Mouse (Mus musculus): ENCODE measurements at regions not wholly inside any gene's neighbourhood (a gene's known extent, or its start where the extent isn't known, plus 50 kb on each side); places are given as distances from the start of the nearest gene placed in this dataset.

DNA sequence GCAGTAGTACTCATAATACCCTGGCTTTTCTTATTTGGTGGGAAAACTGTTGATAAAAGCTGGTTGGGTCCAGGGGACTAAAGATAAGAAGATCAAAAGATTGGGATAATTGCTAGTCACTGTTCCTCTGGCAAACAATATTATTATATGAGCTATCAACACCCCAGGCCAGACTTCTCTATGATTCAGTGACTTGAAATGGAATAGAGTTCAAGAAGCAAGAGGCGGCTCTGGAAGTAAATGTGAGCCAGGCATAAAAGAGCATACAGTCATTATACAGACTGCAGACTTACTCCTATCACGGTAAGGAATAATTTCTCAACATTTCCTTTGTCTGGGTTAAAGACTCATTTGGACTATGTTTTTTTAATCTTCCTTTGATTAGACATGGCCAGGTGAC, 278.5 kb upstream of the Acvr2a start:
- no peaks in the 10 kb centered on the region for H3K9me3 ChIP-seq (ENCODE audit: control insufficient read depth, low read length)
- H3K36me3 ChIP-seq (ENCODE audit: control insufficient read depth, insufficient read depth, low read length) = no peaks in the 10 kb centered on the region
- no peak for ATAC-seq (replicated peaks; ENCODE audit: low FRiP score)
- WGBS = 81% methylated on average over 2 of the region's 2 CpGs
- H3K4me3 ChIP-seq (ENCODE audit: low read depth, low read length) = no peak overlapping the region
- H3K4me2 ChIP-seq = no peak overlapping the region
- H3K4me1 ChIP-seq (replicated peaks; ENCODE audit: control insufficient read depth, insufficient read depth, low read length) = no peaks in the 10 kb centered on the region
- no peak overlapping the region for H3K27ac ChIP-seq (ENCODE audit: low read depth, low read length)
- no peak for DNase-seq (ENCODE audit: low spot score)
- H3K27me3 ChIP-seq (replicated peaks; ENCODE audit: control insufficient read depth, insufficient read depth, low read length) = no peaks in the 10 kb centered on the region
- no peak overlapping the region for H3K9ac ChIP-seq (ENCODE audit: low read depth, low read length)

DNA sequence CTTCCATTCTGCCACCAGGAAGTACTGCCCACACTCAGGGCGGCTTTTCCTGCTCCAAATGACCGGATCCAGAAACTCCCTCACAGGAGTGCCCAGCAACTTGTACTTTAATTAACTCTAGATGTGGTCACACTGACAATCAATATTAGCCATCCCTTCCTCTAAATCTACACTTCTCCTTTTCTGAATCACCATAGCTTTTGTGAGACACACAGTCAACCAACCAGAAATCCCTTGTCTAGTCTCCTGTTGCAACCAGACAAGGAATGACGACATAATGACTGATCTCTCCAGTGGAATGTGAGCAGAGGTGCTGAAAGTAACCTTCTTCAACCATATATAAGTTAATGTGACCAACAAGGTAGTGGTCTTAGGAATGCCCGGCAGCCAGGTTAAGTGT, 277.0 kb upstream of the Acvr2a start:
- Histone ChIP-seq H3K27me3 (replicated peaks; ENCODE audit: control insufficient read depth, insufficient read depth, low read length) (no peaks in the 10 kb centered on the region), H3K4me3 (ENCODE audit: low read depth, low read length) (no peak overlapping the region), H3K4me2 (no peak overlapping the region), H3K9me3 (ENCODE audit: control insufficient read depth, low read length) (no peaks in the 10 kb centered on the region), H3K36me3 (ENCODE audit: control insufficient read depth, insufficient read depth, low read length) (no peaks in the 10 kb centered on the region), H3K4me1 (replicated peaks; ENCODE audit: control insufficient read depth, insufficient read depth, low read length) (no peaks in the 10 kb centered on the region), H3K9ac (ENCODE audit: low read depth, low read length) (no peak overlapping the region), H3K27ac (ENCODE audit: low read depth, low read length) (no peak overlapping the region)
- 59% methylated on average over 4 of the region's 4 CpGs for WGBS
- DNase-seq (ENCODE audit: low spot score) (no peak), ATAC-seq (replicated peaks; ENCODE audit: low FRiP score) (no peak)

DNA sequence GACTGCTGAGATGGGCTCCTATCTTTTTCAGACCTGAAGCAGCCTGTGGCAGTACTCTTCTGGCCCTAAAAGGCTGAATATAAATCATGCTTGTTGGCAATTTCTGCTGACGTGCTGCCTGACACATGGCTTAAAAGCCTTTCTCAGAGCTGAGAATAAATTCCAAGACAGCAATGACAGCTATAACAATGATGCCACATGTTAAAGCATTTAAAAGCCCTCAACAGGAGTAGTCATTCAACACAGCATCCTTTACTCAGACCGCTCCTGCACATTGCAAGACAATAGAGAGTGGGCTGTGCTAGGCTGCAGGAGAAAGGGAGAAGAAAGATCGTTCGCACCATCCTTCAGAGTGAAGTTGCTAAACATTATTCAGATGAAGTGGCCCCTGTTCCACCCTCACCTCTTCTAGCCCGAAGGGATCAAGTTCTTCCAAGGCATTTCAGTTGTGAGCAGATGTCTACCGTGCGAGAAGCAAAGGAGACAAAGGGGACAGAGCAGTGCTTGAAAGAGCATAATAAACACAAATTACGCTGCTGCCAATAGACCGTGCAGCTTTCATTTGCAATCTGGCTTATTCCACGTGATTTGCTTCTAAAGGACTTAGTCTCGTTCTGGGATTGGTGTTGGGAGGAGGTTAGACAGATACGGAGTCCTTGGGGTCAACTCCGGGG, 275.1 kb upstream of the Acvr2a start:
- H3K9me3 ChIP-seq (ENCODE audit: control insufficient read depth, low read length) = no peaks in the 10 kb centered on the region
- ATAC-seq (replicated peaks; ENCODE audit: low FRiP score) (no peak), DNase-seq (ENCODE audit: low spot score) (no peak)
- H3K9ac ChIP-seq (ENCODE audit: low read depth, low read length) = no peak overlapping the region
- H3K36me3 ChIP-seq (ENCODE audit: control insufficient read depth, insufficient read depth, low read length) = no peaks in the 10 kb centered on the region
- H3K4me3 ChIP-seq (ENCODE audit: low read depth, low read length) = no peak overlapping the region
- no peak overlapping the region for H3K27ac ChIP-seq (ENCODE audit: low read depth, low read length)
- whole genome bisulfite sequencing = 79% methylated on average over 13 of the region's 13 CpGs
- H3K4me1 ChIP-seq (replicated peaks; ENCODE audit: control insufficient read depth, insufficient read depth, low read length) = no peaks in the 10 kb centered on the region
- no peaks in the 10 kb centered on the region for H3K27me3 ChIP-seq (replicated peaks; ENCODE audit: control insufficient read depth, insufficient read depth, low read length)
- no peak overlapping the region for H3K4me2 ChIP-seq

DNA sequence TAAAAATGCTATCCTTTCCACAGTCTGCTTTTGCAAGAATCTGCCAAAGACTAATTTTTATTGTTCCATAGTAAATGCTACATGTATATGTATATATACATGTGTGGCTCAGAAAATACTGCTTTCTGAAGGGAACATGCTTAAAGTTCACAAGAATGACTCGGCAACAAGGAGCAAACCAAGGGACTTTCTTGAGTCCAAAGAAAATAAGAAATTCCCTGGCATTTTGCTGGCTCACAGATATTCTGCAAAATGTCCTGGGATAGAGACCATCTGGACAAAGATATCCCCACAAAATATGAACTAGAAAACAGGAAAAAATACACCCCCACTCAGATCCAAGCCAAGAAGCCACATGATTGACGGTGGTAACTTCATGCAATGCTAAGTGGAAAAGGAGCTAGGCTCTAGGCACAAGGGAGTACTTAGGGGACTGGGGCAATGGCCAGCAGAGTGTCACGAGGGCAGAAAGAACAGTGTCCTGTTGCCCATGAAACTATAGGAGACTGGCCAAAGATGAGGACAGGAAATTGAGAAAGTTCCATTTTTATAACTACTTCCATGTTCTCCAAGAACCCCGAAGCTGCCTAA, 274.3 kb upstream of the Acvr2a start:
- 65% methylated on average over 4 of the region's 4 CpGs for WGBS
- ATAC-seq (replicated peaks; ENCODE audit: low FRiP score) (no peak), DNase-seq (ENCODE audit: low spot score) (no peak)

DNA sequence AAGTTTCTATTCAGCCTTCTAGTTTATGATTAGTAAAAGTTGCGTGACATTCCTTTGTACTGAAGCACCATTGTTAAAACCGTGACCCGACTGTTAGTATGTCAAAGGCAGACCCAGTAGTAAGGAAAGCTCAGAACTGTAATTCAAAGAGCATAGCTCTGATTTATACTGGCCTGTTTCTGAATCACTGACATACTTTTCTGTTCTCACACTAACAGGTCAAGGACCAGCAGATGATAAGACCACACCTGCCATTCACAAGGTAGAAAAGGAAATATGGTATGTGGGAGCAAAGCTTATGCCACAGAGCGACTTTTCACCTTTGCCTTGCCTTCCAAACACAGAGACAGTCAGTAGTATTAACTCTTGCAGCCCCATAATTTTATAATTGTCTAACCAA, 269.5 kb upstream of the Acvr2a start:
- Histone ChIP-seq H3K9me3 (ENCODE audit: control insufficient read depth, low read length) (no peaks in the 10 kb centered on the region), H3K27ac (ENCODE audit: low read depth, low read length) (no peak overlapping the region), H3K36me3 (ENCODE audit: control insufficient read depth, insufficient read depth, low read length) (no peaks in the 10 kb centered on the region), H3K9ac (ENCODE audit: low read depth, low read length) (no peak overlapping the region), H3K4me2 (no peak overlapping the region), H3K4me1 (replicated peaks; ENCODE audit: control insufficient read depth, insufficient read depth, low read length) (no peaks in the 10 kb centered on the region), H3K27me3 (replicated peaks; ENCODE audit: control insufficient read depth, insufficient read depth, low read length) (no peaks in the 10 kb centered on the region), H3K4me3 (ENCODE audit: low read depth, low read length) (no peak overlapping the region)
- WGBS = 87% methylated on average over 4 of the region's 4 CpGs
- DNase-seq (ENCODE audit: low spot score) (no peak), ATAC-seq (replicated peaks; ENCODE audit: low FRiP score) (no peak)

More for the DNA sequence above, 274.3 kb upstream of the Acvr2a start:
- no peaks in the 10 kb centered on the region for H3K36me3 ChIP-seq (ENCODE audit: control insufficient read depth, insufficient read depth, low read length)
- H3K4me1 ChIP-seq (replicated peaks; ENCODE audit: control insufficient read depth, insufficient read depth, low read length) = no peaks in the 10 kb centered on the region
- no peak overlapping the region for H3K27ac ChIP-seq (ENCODE audit: low read depth, low read length)
- H3K9me3 ChIP-seq (ENCODE audit: control insufficient read depth, low read length) = no peaks in the 10 kb centered on the region
- no peak overlapping the region for H3K4me2 ChIP-seq
- H3K4me3 ChIP-seq (ENCODE audit: low read depth, low read length) = no peak overlapping the region
- no peak overlapping the region for H3K9ac ChIP-seq (ENCODE audit: low read depth, low read length)
- H3K27me3 ChIP-seq (replicated peaks; ENCODE audit: control insufficient read depth, insufficient read depth, low read length) = no peaks in the 10 kb centered on the region

DNA sequence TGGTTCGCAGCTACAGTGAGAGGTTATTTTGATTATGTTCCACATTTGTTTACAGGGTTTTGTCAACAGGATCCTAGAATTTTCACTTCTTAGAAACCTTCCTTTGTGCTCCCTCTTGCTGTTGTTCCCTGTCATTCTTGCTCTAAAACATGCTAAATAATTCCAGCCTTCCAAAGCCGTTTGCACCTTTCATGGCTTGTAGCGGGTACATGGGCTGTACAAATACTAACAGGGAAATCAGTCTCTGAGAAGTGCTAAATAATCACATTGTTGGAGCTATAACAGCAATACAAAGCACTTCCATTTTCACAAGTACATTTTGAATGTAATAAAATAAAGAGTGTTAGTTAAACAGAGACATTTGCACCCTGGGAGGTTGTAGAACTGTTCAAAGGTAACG, 268.8 kb upstream of the Acvr2a start:
- 88% methylated on average over 4 of the region's 4 CpGs for WGBS
- Histone ChIP-seq H3K4me2 (no peak overlapping the region), H3K9me3 (ENCODE audit: control insufficient read depth, low read length) (no peaks in the 10 kb centered on the region), H3K4me3 (ENCODE audit: low read depth, low read length) (no peak overlapping the region), H3K4me1 (replicated peaks; ENCODE audit: control insufficient read depth, insufficient read depth, low read length) (no peaks in the 10 kb centered on the region), H3K9ac (ENCODE audit: low read depth, low read length) (no peak overlapping the region), H3K27ac (ENCODE audit: low read depth, low read length) (no peak overlapping the region), H3K36me3 (ENCODE audit: control insufficient read depth, insufficient read depth, low read length) (no peaks in the 10 kb centered on the region), H3K27me3 (replicated peaks; ENCODE audit: control insufficient read depth, insufficient read depth, low read length) (no peaks in the 10 kb centered on the region)
- ATAC-seq (replicated peaks; ENCODE audit: low FRiP score) = no peak
- DNase-seq (ENCODE audit: low spot score) = no peak

DNA sequence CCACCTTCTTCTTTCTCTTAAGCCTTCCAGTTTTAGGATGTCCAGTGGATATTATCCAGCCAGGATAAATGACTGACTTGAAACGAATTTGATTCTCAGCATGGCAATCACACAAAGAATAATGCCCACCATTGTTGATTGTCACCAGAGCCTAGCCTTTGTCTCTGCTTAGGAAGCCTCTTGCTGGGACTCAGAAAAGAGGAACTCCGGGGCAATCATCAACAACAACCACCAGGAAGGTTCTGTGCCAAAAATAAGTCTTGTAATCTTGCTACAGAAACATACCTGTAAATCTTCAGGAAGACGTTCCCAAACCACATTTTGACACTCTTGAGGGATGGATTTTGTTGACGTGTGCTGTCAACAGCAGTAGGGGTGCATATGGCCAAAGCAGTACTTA, 268.2 kb upstream of the Acvr2a start:
- Histone ChIP-seq H3K4me3 (ENCODE audit: low read depth, low read length) (no peak overlapping the region), H3K9ac (ENCODE audit: low read depth, low read length) (no peak overlapping the region), H3K36me3 (ENCODE audit: control insufficient read depth, insufficient read depth, low read length) (no peaks in the 10 kb centered on the region), H3K4me2 (no peak overlapping the region), H3K4me1 (replicated peaks; ENCODE audit: control insufficient read depth, insufficient read depth, low read length) (no peaks in the 10 kb centered on the region), H3K27me3 (replicated peaks; ENCODE audit: control insufficient read depth, insufficient read depth, low read length) (no peaks in the 10 kb centered on the region), H3K9me3 (ENCODE audit: control insufficient read depth, low read length) (no peaks in the 10 kb centered on the region), H3K27ac (ENCODE audit: low read depth, low read length) (no peak overlapping the region)
- DNase-seq (ENCODE audit: low spot score) = no peak
- ATAC-seq (replicated peaks; ENCODE audit: low FRiP score) = no peak
- 49% methylated on average over 4 of the region's 4 CpGs for WGBS

DNA sequence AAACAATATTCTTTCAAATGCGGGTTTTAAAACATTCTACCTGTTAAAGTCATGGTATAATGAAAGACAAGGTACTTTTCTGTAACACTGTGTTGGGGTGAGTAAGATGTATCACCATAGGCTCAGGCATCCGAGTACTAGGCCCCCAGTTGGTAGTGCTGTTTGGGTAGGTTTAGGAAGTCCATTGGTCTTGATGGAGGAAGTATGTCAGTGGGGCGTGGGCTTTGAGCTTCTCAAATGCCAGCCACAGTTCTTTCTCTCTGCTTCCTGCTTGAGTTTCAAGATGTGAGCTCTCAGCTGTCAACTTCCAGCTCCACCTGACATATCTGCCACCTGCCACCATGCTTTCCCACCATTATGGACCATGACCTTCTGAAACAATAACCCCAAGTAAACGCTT, 267.7 kb upstream of the Acvr2a start:
- H3K9ac ChIP-seq (ENCODE audit: low read depth, low read length) = no peak overlapping the region
- H3K27me3 ChIP-seq (replicated peaks; ENCODE audit: control insufficient read depth, insufficient read depth, low read length) = no peaks in the 10 kb centered on the region
- no peaks in the 10 kb centered on the region for H3K9me3 ChIP-seq (ENCODE audit: control insufficient read depth, low read length)
- DNase-seq (ENCODE audit: low spot score) (no peak), ATAC-seq (replicated peaks; ENCODE audit: low FRiP score) (no peak)
- no peak overlapping the region for H3K27ac ChIP-seq (ENCODE audit: low read depth, low read length)
- H3K4me1 ChIP-seq (replicated peaks; ENCODE audit: control insufficient read depth, insufficient read depth, low read length) = no peaks in the 10 kb centered on the region
- H3K4me3 ChIP-seq (ENCODE audit: low read depth, low read length) = no peak overlapping the region
- H3K4me2 ChIP-seq = no peak overlapping the region
- 70% methylated on average over 4 of the region's 4 CpGs for WGBS
- H3K36me3 ChIP-seq (ENCODE audit: control insufficient read depth, insufficient read depth, low read length) = no peaks in the 10 kb centered on the region

DNA sequence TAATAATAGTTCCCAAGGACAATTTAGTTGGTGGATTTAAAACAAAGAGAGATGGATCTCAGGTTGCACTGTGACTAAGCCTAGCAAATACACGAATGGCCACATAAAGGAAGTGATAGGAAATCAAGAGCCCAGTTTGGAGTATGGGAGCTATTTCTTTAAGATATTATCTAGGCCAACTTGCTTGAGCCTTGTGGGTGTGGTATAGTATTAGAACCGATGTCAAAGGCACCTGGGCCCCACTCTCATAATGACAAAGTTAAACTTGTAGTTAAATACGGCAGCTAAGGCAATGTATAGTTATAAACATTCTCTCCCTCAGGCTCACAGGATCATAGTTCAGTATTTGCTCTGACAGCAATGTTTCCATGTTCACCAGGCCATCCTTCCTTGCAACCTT, 257.3 kb upstream of the Acvr2a start:
- Histone ChIP-seq H3K9ac (ENCODE audit: low read depth, low read length) (no peak overlapping the region), H3K36me3 (ENCODE audit: control insufficient read depth, insufficient read depth, low read length) (no peaks in the 10 kb centered on the region), H3K4me1 (replicated peaks; ENCODE audit: control insufficient read depth, insufficient read depth, low read length) (no peaks in the 10 kb centered on the region), H3K9me3 (ENCODE audit: control insufficient read depth, low read length) (no peaks in the 10 kb centered on the region), H3K27me3 (replicated peaks; ENCODE audit: control insufficient read depth, insufficient read depth, low read length) (no peaks in the 10 kb centered on the region), H3K27ac (ENCODE audit: low read depth, low read length) (no peak overlapping the region), H3K4me2 (no peak overlapping the region), H3K4me3 (ENCODE audit: low read depth, low read length) (no peak overlapping the region)
- ATAC-seq (replicated peaks; ENCODE audit: low FRiP score) = no peak
- WGBS = 65% methylated on average over 3 of the region's 3 CpGs
- DNase-seq (ENCODE audit: low spot score) = no peak
